Mouse (Mus musculus): ENCODE measurements around the gene Iqce.

The Iqce gene

DNA sequence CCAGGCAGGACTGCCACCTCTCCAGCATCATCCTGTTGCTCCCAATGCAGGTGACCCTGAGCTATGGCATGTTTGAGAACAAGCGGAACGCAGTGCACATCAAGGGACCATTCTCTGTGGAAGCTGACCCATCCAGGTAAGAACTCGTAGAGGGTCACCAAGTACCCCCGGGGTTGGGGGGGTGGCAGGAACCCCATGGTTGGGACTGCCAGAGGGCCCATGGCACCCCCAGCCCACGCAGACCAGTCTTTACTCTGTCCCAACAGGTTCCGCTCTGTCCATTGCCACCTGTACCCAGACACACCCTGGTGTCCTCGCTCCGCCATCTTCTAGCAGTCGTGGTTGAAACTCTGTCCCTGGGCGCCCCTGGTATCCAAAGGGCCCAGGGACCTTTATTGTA is 88.0 kb downstream of the Iqce start:
- DNase-seq (ENCODE audit: low spot score), result no peak

DNA sequence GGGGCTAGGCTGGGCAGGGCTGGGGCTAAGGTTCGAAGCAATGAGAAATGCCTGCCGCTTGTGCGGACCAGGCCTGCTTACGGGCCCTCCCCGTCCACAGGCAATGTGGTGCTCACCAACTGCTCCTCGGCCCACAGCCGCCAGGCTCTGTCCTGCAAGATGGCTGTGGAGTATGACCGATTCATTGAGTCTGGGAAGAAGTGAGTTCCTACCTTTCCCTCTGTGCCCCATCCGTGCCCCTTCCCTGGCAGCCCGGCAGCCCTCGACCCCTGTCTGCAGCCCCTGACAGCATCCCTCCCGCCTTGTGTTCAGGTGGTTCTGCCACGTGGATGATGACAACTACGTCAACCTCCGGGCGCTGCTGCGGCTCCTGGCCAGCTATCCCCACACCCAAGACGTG is 90.0 kb downstream of the Iqce start:
- no peak for DNase-seq (ENCODE audit: low spot score)
